Mouse (Mus musculus): Measurements from ENCODE around the gene Rgs16. TPM values are rescaled to one million over a fixed set of nuclear protein-coding genes. Genes with fewer than 3 reads are reported as not detected.

The Rgs16 gene
- total RNA-seq, 2 experiments from 2014 or later = 7.2 to 7.8 TPM

GRCm38 (mm10) chr1:153794241-153794640, 54.1 kb downstream of the Rgs16 start:
- intact Hi-C loops (cut with DNase I) = no loop called here
- no peak for DNase-seq

Other genes starting within 250 kb of the Rgs16 start
- gene Npl, start 190.3 kb upstream of the Rgs16 start, total RNA-seq (2021) = 1 to 10 TPM; 5.4 to 6.8 TPM
- 10 to 100 TPM; 22.2 to 27.3 TPM for gene Rgs8, start 87.3 kb upstream of the Rgs16 start, total RNA-seq (2021)
- 10 to 100 TPM; 33.7 to 34.4 TPM for gene Rnasel, start 9.1 kb downstream of the Rgs16 start, total RNA-seq (2021)
- 1 to 10 TPM; 1.3 to 1.5 TPM for gene Rgsl1, start 103.8 kb downstream of the Rgs16 start, total RNA-seq (2021)
- gene Teddm1b, start 134.0 kb downstream of the Rgs16 start, total RNA-seq (2021) = not detected
- gene Teddm1a, start 151.4 kb downstream of the Rgs16 start, total RNA-seq (2021) = not detected
- gene Glul, start 159.6 kb downstream of the Rgs16 start, total RNA-seq (2021) = 100 to 1,000 TPM; 359 to 362 TPM
- gene Teddm2, start 159.9 kb downstream of the Rgs16 start, total RNA-seq (2021) = 1 to 10 TPM; 2.1 to 3.5 TPM

Data from left cerebral cortex, postnatal 4 days (tissue).